Mouse (Mus musculus) hindbrain, embryonic 11.5 days (tissue): ENCODE results near the gene Gm10073. TPM values are rescaled to one million over a fixed set of nuclear protein-coding genes. Genes with fewer than 3 reads are reported as not detected.
A peak's percentile ranks its signal among the peaks of the same experiment; 100 is the strongest.
"Not testable (repeated sequence)": the region's sequence is repeated elsewhere in the genome, so short reads cannot be mapped to it uniquely, and the experiment has no call there.

Experiments used
- ATAC-seq: fragments of 200-750 bp; cut with Nextera tagmentation; 2 replicates; pipeline ENCODE4 v1.8.0; 2017; ENCODE audit warnings: mild to moderate bottlenecking, moderate TSS enrichment, moderate library complexity; ENCODE audit not compliant: low FRiP score
- DNase-seq: peaks from one replicate; pipeline ENCODE4 v3.0.0-alpha.2; 2015; ENCODE audit warnings: low spot score
- H3K27ac ChIP-seq: fragments of 300-500 bp; sonication (generic); 2 replicates; pipeline ENCODE4 v1.5.1; 2014; ENCODE audit warnings: mild to moderate bottlenecking, low read depth, low read length
- H3K27me3 ChIP-seq: fragments of 300-500 bp; sonication (generic); 2 replicates; pipeline ENCODE4 v1.6.1; 2014; ENCODE audit warnings: mild to moderate bottlenecking, low read length, moderate library complexity, mixed read lengths; ENCODE audit not compliant: control insufficient read depth, insufficient read depth
- H3K36me3 ChIP-seq: fragments of 300-500 bp; sonication (generic); 2 replicates; pipeline ENCODE4 v1.6.1; 2014; ENCODE audit warnings: mild to moderate bottlenecking, low read length, moderate library complexity, mixed read lengths; ENCODE audit not compliant: control insufficient read depth, insufficient read depth
- H3K4me1 ChIP-seq: fragments of 300-500 bp; sonication (generic); replicated peaks from 2 replicates; pipeline ENCODE4 v1.6.1; 2014; ENCODE audit warnings: low read length, mixed read lengths; ENCODE audit not compliant: control insufficient read depth, insufficient read depth
- H3K4me2 ChIP-seq: fragments of 300-500 bp; sonication (generic); replicated peaks from 2 replicates; pipeline ENCODE4 v1.6.1; 2014; ENCODE audit warnings: mild to moderate bottlenecking, low read depth, low read length
- H3K4me3 ChIP-seq: fragments of 300-500 bp; sonication (generic); 2 replicates; pipeline ENCODE4 v1.5.1; 2014; ENCODE audit warnings: low read depth, low read length
- H3K9ac ChIP-seq: fragments of 300-500 bp; sonication (generic); 2 replicates; pipeline ENCODE4 v1.6.1; 2014; ENCODE audit warnings: low read depth, low read length
- H3K9me3 ChIP-seq: fragments of 300-500 bp; sonication (generic); 2 replicates; pipeline ENCODE4 v1.6.1; 2016; ENCODE audit warnings: low read length; ENCODE audit not compliant: control insufficient read depth
- WGBS: fragments of 180-500 bp; shearing (Covaris S2); extraction: QIAGEN DNeasy Blood & Tissue Kit; methylation state at CpG from one replicate; pipeline ENCODE4 v1.1.7; 2014; 5-methylcytosine and 5-hydroxymethylcytosine counted together
- polyA plus RNA-seq: library from polyadenylated mRNA; unstranded; fragments of >200 nt; fragmentation: Nextera tagmentation; extraction: Ambion mirVana; gene quantifications from 2 replicates; pipeline ENCODE4 v1.2.1, GENCODE M21; 2014

The Gm10073 gene
- polyA plus RNA-seq, 1 experiment from 2014 or later: 4.8 TPM

GRCm38 (mm10) chr8:106605657-106606056 is 32.4 kb upstream of the Gm10073 start:
- Histone ChIP-seq H3K9me3 (no peaks in the 10 kb centered on the region), H3K27me3 (peaks cover 45% of the 10 kb centered on the region), H3K36me3 (no peaks in the 10 kb centered on the region), H3K27ac (no peak overlapping the region), H3K4me1 (no peaks in the 10 kb centered on the region), H3K4me2 (no peak overlapping the region), H3K9ac (no peak overlapping the region), H3K4me3 (no peak overlapping the region)
- DNase-seq (no peak), ATAC-seq (no peak)
- WGBS: 71% methylated on average over 7 of the region's 7 CpGs

GRCm38 (mm10) chr8:106603933-106604332 is 30.7 kb upstream of the Gm10073 start:
- no peak for ATAC-seq
- Histone ChIP-seq H3K9ac (no peak overlapping the region), H3K4me2 (peak overlapping the region; percentile 87), H3K27ac (no peak overlapping the region), H3K4me3 (peak overlapping the region; percentile 46), H3K4me1 (no peaks in the 10 kb centered on the region), H3K27me3 (peaks cover 45% of the 10 kb centered on the region), H3K9me3 (no peaks in the 10 kb centered on the region), H3K36me3 (no peaks in the 10 kb centered on the region)
- WGBS: 0% methylated on average over 14 of the region's 19 CpGs
- peak; percentile 47 for DNase-seq

GRCm38 (mm10) chr8:106603131-106603819 is 30.0 kb upstream of the Gm10073 start, which contains the start of gene Cdh1:
Gene Cdh1 (plus strand): TSS chr8:106603351.
- Histone ChIP-seq H3K4me3 (peak within 1 kb of the TSS; percentile 46), H3K9me3 (no peaks in the 10 kb centered on the region), H3K4me1 (no peaks in the 10 kb centered on the region), H3K36me3 (no peaks in the 10 kb centered on the region), H3K4me2 (peak within 1 kb of the TSS; percentile 87), H3K27ac (no peak within 1 kb of the TSS), H3K9ac (peak within 1 kb of the TSS; percentile 37; the same call in 1 of the 2 replicates), H3K27me3 (peaks cover 45% of the 10 kb centered on the region)
- WGBS: 0% methylated on average over 53 of the region's 53 CpGs
- DNase-seq (peak; percentile 55), ATAC-seq (no peak; the same call in 1 of the 2 replicates)

- WGBS: 33% methylated on average over 7 of the region's 7 CpGs
- Histone ChIP-seq H3K27me3 (peaks cover 27% of the 10 kb centered on the region), H3K9ac (no peak overlapping the region), H3K36me3 (no peaks in the 10 kb centered on the region), H3K27ac (no peak overlapping the region), H3K4me3 (no peak overlapping the region), H3K9me3 (no peaks in the 10 kb centered on the region), H3K4me1 (0 out of 2 replicates have a peak, but pooled peaks cover 2% of the 10 kb centered on the region), H3K4me2 (no peak overlapping the region)
- DNase-seq: no peak
- peak; percentile 25; the same call in 1 of the 2 replicates for ATAC-seq
These were observed 26.2 kb upstream of the Gm10073 start for GRCm38 (mm10) chr8:106599265-106599979.

GRCm38 (mm10) chr8:106597067-106597466 is 23.8 kb upstream of the Gm10073 start:
- 93% methylated on average over 5 of the region's 5 CpGs for WGBS
- H3K27ac ChIP-seq: no peak overlapping the region
- no peak overlapping the region for H3K4me3 ChIP-seq

GRCm38 (mm10) chr8:106595623-106596022 is 22.4 kb upstream of the Gm10073 start:
- H3K27me3 ChIP-seq, ATAC-seq, H3K4me1 ChIP-seq, H3K4me2 ChIP-seq, H3K9ac ChIP-seq, H3K4me3 ChIP-seq, H3K27ac ChIP-seq, H3K9me3 ChIP-seq, H3K36me3 ChIP-seq, DNase-seq: not testable (repeated sequence)
- WGBS: 96% methylated on average over 3 of the region's 3 CpGs

More at GRCm38 (mm10) chr8:106597067-106597466, 23.8 kb upstream of the Gm10073 start:
- H3K9me3 ChIP-seq: no peaks in the 10 kb centered on the region
- 0 out of 2 replicates have a peak, but pooled peaks cover 2% of the 10 kb centered on the region for H3K4me1 ChIP-seq
- H3K9ac ChIP-seq: no peak overlapping the region
- DNase-seq (no peak), ATAC-seq (no peak)
- H3K27me3 ChIP-seq: peaks cover 4% of the 10 kb centered on the region; the same call in 1 of the 2 replicates
- no peaks in the 10 kb centered on the region for H3K36me3 ChIP-seq
- no peak overlapping the region for H3K4me2 ChIP-seq

- no peak for ATAC-seq
- WGBS: 94% methylated on average over 1 of the region's 3 CpGs
- no peak overlapping the region for H3K4me3 ChIP-seq
These were observed 19.2 kb upstream of the Gm10073 start for GRCm38 (mm10) chr8:106592458-106592857.

GRCm38 (mm10) chr8:106588443-106589431 is 15.5 kb upstream of the Gm10073 start:
- Histone ChIP-seq H3K36me3 (no peaks in the 10 kb centered on the region), H3K9me3 (no peaks in the 10 kb centered on the region), H3K4me3 (no peak overlapping the region), H3K27ac (no peak overlapping the region), H3K4me2 (no peak overlapping the region), H3K27me3 (no peaks in the 10 kb centered on the region), H3K9ac (no peak overlapping the region), H3K4me1 (no peaks in the 10 kb centered on the region)
- ATAC-seq (no peak), DNase-seq (no peak)
- 68% methylated on average over 3 of the region's 3 CpGs for WGBS

More at GRCm38 (mm10) chr8:106592458-106592857, 19.2 kb upstream of the Gm10073 start:
- Histone ChIP-seq H3K27ac (no peak overlapping the region), H3K9ac (no peak overlapping the region), H3K27me3 (no peaks in the 10 kb centered on the region), H3K4me1 (0 out of 2 replicates have a peak, but pooled peaks cover 2% of the 10 kb centered on the region), H3K9me3 (no peaks in the 10 kb centered on the region), H3K36me3 (no peaks in the 10 kb centered on the region), H3K4me2 (no peak overlapping the region)
- no peak for DNase-seq
